Mouse (Mus musculus) limb, embryonic 14.5 days (tissue): ENCODE measurements around the gene Cops7a. TPM values are rescaled to one million over a fixed set of nuclear protein-coding genes. Genes with fewer than 3 reads are reported as not detected.

Experiments
- ATAC-seq: fragments of 200-750 bp; cut with Nextera tagmentation; 2 replicates; pipeline ENCODE4 v1.8.0; 2017; ENCODE audit warnings: low read depth, moderate number of reproducible peaks, moderate TSS enrichment; ENCODE audit not compliant: low FRiP score
- DNase-seq: peaks from one replicate; pipeline ENCODE4 v3.0.0-alpha.2; 2015; ENCODE audit warnings: low spot score
- H3K27ac ChIP-seq: fragments of 300-500 bp; sonication (generic); replicated peaks from 2 replicates; pipeline ENCODE4 v1.5.1; 2014; ENCODE audit warnings: low read depth, mild to moderate bottlenecking, low read length, moderate library complexity, mixed read lengths
- H3K27me3 ChIP-seq: fragments of 300-500 bp; sonication (generic); 2 replicates; pipeline ENCODE4 v1.6.1; 2014; ENCODE audit warnings: low read length, mixed read lengths; ENCODE audit not compliant: control insufficient read depth, insufficient read depth
- H3K36me3 ChIP-seq: fragments of 300-500 bp; sonication (generic); 2 replicates; pipeline ENCODE4 v1.6.1; 2014; ENCODE audit warnings: mild to moderate bottlenecking, low read length, moderate library complexity, mixed read lengths; ENCODE audit not compliant: control insufficient read depth, insufficient read depth
- H3K4me1 ChIP-seq: fragments of 300-500 bp; sonication (generic); 2 replicates; pipeline ENCODE4 v1.6.1; 2014; ENCODE audit warnings: antibody characterized with exemption, low read length, mixed read lengths; ENCODE audit not compliant: control insufficient read depth, insufficient read depth
- H3K4me2 ChIP-seq: fragments of 300-500 bp; sonication (generic); replicated peaks from 2 replicates; pipeline ENCODE4 v1.6.1; 2014; ENCODE audit warnings: low read depth, mild to moderate bottlenecking, low read length, moderate library complexity; ENCODE audit not compliant: severe bottlenecking
- H3K4me3 ChIP-seq: fragments of 300-500 bp; sonication (generic); replicated peaks from 2 replicates; pipeline ENCODE4 v1.5.1; 2014; ENCODE audit warnings: low read length
- H3K9ac ChIP-seq: fragments of 300-500 bp; sonication (generic); 2 replicates; pipeline ENCODE4 v1.6.1; 2014; ENCODE audit warnings: mild to moderate bottlenecking, low read depth, low read length, moderate library complexity; ENCODE audit not compliant: severe bottlenecking
- H3K9me3 ChIP-seq: fragments of 300-500 bp; sonication (generic); 2 replicates; pipeline ENCODE4 v1.6.1; 2016; ENCODE audit warnings: low read length; ENCODE audit not compliant: control insufficient read depth
- POLR2A ChIP-seq: fragments of 200-500 bp; IDR thresholded peaks from 2 replicates; pipeline ENCODE4 v1.8.0; 2012; ENCODE audit warnings: inconsistent platforms, mild to moderate bottlenecking, moderate library complexity, borderline replicate concordance; ENCODE audit not compliant: insufficient read depth, insufficient read length; ENCODE audit errors: extremely low read depth
- WGBS: fragments of 180-500 bp; shearing (Covaris S2); extraction: QIAGEN DNeasy Blood & Tissue Kit; methylation state at CpG from one replicate; pipeline ENCODE4 v1.1.7; 2014; 5-methylcytosine and 5-hydroxymethylcytosine counted together
- polyA plus RNA-seq, 2 experiments: library from polyadenylated mRNA; depleted of rRNA in 1 of 2; stranded (reverse) in 1 of 2; unstranded in 1 of 2; fragments of >200 nt; fragmentation: Nextera tagmentation in 1 of 2; extraction: Ambion mirVana in 1 of 2; gene quantifications; 2 replicates each; pipeline versions ENCODE4 v1.2.1 to v1.2.3; 2012 to 2014

Cops7a gene
- polyA plus RNA-seq, 2 experiments: 137 to 215 TPM

DNA sequence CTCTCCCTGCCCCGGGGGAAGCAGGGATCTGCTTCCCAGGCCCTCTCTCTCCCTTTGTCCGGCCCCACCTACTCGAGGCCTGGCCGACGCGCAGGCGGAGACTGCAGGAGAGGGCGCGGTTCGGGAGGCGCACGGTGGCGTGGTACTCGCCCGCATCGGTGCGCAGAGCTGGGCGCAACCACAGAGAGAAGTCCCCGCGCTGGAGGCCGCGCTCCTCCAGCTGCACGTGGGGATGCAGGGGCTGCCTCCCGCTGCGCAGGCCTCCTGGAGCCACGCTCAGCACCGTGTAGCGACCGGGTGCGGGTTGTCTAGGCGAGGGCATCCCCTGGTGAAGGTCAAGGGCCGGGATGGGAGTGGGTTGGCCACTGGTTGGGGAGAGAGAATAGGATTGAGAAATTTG, 55.3 kb downstream of the Cops7a start:
- Histone ChIP-seq H3K4me1 (peaks cover 15% of the 10 kb centered on the region), H3K9ac (peak overlapping the region; percentile 38), H3K4me2 (peak overlapping the region; percentile 43), H3K27me3 (no peaks in the 10 kb centered on the region), H3K36me3 (peaks cover 26% of the 10 kb centered on the region), H3K27ac (no peak overlapping the region), H3K9me3 (no peaks in the 10 kb centered on the region), H3K4me3 (peak overlapping the region; percentile 13)
- no peak for DNase-seq
- no peak for ATAC-seq
- 0 out of 2 replicates have a peak, but pooled peaks have one; percentile 18 for TF ChIP-seq POLR2A
- 5% methylated on average over 28 of the region's 32 CpGs for WGBS

Other genes with a start within 250 kb of the Cops7a start
- 9.4 and 9.6 TPM in 2 replicates for gene Ptpn6, start 226.8 kb downstream of the Cops7a start, polyA plus RNA-seq (2012; rRNA removed)
- gene Ptpn6, start 226.8 kb downstream of the Cops7a start, polyA plus RNA-seq (2014; fragmentation: Nextera tagmentation; extraction: Ambion mirVana): 13.9 and 14.2 TPM in 2 replicates
- 285 and 290 TPM in 2 replicates for gene Grcc10, start 224.2 kb downstream of the Cops7a start, polyA plus RNA-seq (2012; rRNA removed)
- 438 and 458 TPM in 2 replicates for gene Grcc10, start 224.2 kb downstream of the Cops7a start, polyA plus RNA-seq (2014; fragmentation: Nextera tagmentation; extraction: Ambion mirVana)
- gene Gm45234, start 209.5 kb downstream of the Cops7a start, polyA plus RNA-seq (2012; rRNA removed): not detected in 2 replicates
- not detected in 2 replicates for gene Gm45234, start 209.5 kb downstream of the Cops7a start, polyA plus RNA-seq (2014; fragmentation: Nextera tagmentation; extraction: Ambion mirVana)
- 102 and 141 TPM in 2 replicates for gene Atn1, start 209.0 kb downstream of the Cops7a start, polyA plus RNA-seq (2012; rRNA removed)
- gene Atn1, start 209.0 kb downstream of the Cops7a start, polyA plus RNA-seq (2014; fragmentation: Nextera tagmentation; extraction: Ambion mirVana): 14.6 and 19.4 TPM in 2 replicates
- 21.7 and 25.3 TPM in 2 replicates for gene Eno2, start 195.9 kb downstream of the Cops7a start, polyA plus RNA-seq (2012; rRNA removed)
- 6.0 and 10.2 TPM in 2 replicates for gene Eno2, start 195.9 kb downstream of the Cops7a start, polyA plus RNA-seq (2014; fragmentation: Nextera tagmentation; extraction: Ambion mirVana)
- 1.1 TPM in 2 replicates for gene Lrrc23, start 185.8 kb downstream of the Cops7a start, polyA plus RNA-seq (2012; rRNA removed)
- gene Lrrc23, start 185.8 kb downstream of the Cops7a start, polyA plus RNA-seq (2014; fragmentation: Nextera tagmentation; extraction: Ambion mirVana): 0.88 and 1.2 TPM in 2 replicates
- gene Spsb2, start 156.9 kb downstream of the Cops7a start, polyA plus RNA-seq (2012; rRNA removed): 9.8 and 11.1 TPM in 2 replicates
- gene Spsb2, start 156.9 kb downstream of the Cops7a start, polyA plus RNA-seq (2014; fragmentation: Nextera tagmentation; extraction: Ambion mirVana): 8.9 and 10.8 TPM in 2 replicates
- 636 and 744 TPM in 2 replicates for gene Tpi1, start 151.2 kb downstream of the Cops7a start, polyA plus RNA-seq (2012; rRNA removed)
- 808 and 825 TPM in 2 replicates for gene Tpi1, start 151.2 kb downstream of the Cops7a start, polyA plus RNA-seq (2014; fragmentation: Nextera tagmentation; extraction: Ambion mirVana)
- 105 and 119 TPM in 2 replicates for gene Usp5, start 136.1 kb downstream of the Cops7a start, polyA plus RNA-seq (2012; rRNA removed)
- gene Usp5, start 136.1 kb downstream of the Cops7a start, polyA plus RNA-seq (2014; fragmentation: Nextera tagmentation; extraction: Ambion mirVana): 115 and 120 TPM in 2 replicates
- 141 and 164 TPM in 2 replicates for gene Cdca3, start 136.0 kb downstream of the Cops7a start, polyA plus RNA-seq (2012; rRNA removed)
- 128 and 146 TPM in 2 replicates for gene Cdca3, start 136.0 kb downstream of the Cops7a start, polyA plus RNA-seq (2014; fragmentation: Nextera tagmentation; extraction: Ambion mirVana)
- 1.9 and 2.3 TPM in 2 replicates for gene Gnb3, start 125.3 kb downstream of the Cops7a start, polyA plus RNA-seq (2012; rRNA removed)
- 1.6 and 1.8 TPM in 2 replicates for gene Gnb3, start 125.3 kb downstream of the Cops7a start, polyA plus RNA-seq (2014; fragmentation: Nextera tagmentation; extraction: Ambion mirVana)
- gene P3h3, start 107.8 kb downstream of the Cops7a start, polyA plus RNA-seq (2012; rRNA removed): 339 and 401 TPM in 2 replicates
- 57.5 and 67.6 TPM in 2 replicates for gene P3h3, start 107.8 kb downstream of the Cops7a start, polyA plus RNA-seq (2014; fragmentation: Nextera tagmentation; extraction: Ambion mirVana)
- 7.5 and 10.8 TPM in 2 replicates for gene Gpr162, start 101.6 kb downstream of the Cops7a start, polyA plus RNA-seq (2012; rRNA removed)
- gene Gpr162, start 101.6 kb downstream of the Cops7a start, polyA plus RNA-seq (2014; fragmentation: Nextera tagmentation; extraction: Ambion mirVana): 2.1 and 2.3 TPM in 2 replicates
- gene Cd4, start 77.3 kb downstream of the Cops7a start, polyA plus RNA-seq (2012; rRNA removed): 0.23 and 0.26 TPM in 2 replicates
- 0.10 and 0.51 TPM in 2 replicates for gene Cd4, start 77.3 kb downstream of the Cops7a start, polyA plus RNA-seq (2014; fragmentation: Nextera tagmentation; extraction: Ambion mirVana)
- gene Lag3, start 53.8 kb downstream of the Cops7a start, polyA plus RNA-seq (2012; rRNA removed): 2.3 and 3.2 TPM in 2 replicates
- gene Lag3, start 53.8 kb downstream of the Cops7a start, polyA plus RNA-seq (2014; fragmentation: Nextera tagmentation; extraction: Ambion mirVana): 2.0 and 2.6 TPM in 2 replicates
- 1,126 and 1,778 TPM in 2 replicates for gene Ptms, start 45.4 kb downstream of the Cops7a start, polyA plus RNA-seq (2012; rRNA removed)
- gene Ptms, start 45.4 kb downstream of the Cops7a start, polyA plus RNA-seq (2014; fragmentation: Nextera tagmentation; extraction: Ambion mirVana): 306 and 353 TPM in 2 replicates
- gene Mlf2, start 34.2 kb downstream of the Cops7a start, polyA plus RNA-seq (2012; rRNA removed): 407 and 471 TPM in 2 replicates
- 355 and 380 TPM in 2 replicates for gene Mlf2, start 34.2 kb downstream of the Cops7a start, polyA plus RNA-seq (2014; fragmentation: Nextera tagmentation; extraction: Ambion mirVana)
- gene Pianp, start 31.2 kb upstream of the Cops7a start, polyA plus RNA-seq (2012; rRNA removed): 35.2 and 44.6 TPM in 2 replicates
- 20.0 and 20.3 TPM in 2 replicates for gene Pianp, start 31.2 kb upstream of the Cops7a start, polyA plus RNA-seq (2014; fragmentation: Nextera tagmentation; extraction: Ambion mirVana)
- 103 and 130 TPM in 2 replicates for gene Zfp384, start 43.6 kb upstream of the Cops7a start, polyA plus RNA-seq (2012; rRNA removed)
- 12.4 and 14.6 TPM in 2 replicates for gene Zfp384, start 43.6 kb upstream of the Cops7a start, polyA plus RNA-seq (2014; fragmentation: Nextera tagmentation; extraction: Ambion mirVana)
- 143 TPM in 2 replicates for gene Ing4, start 74.2 kb upstream of the Cops7a start, polyA plus RNA-seq (2012; rRNA removed)
- gene Ing4, start 74.2 kb upstream of the Cops7a start, polyA plus RNA-seq (2014; fragmentation: Nextera tagmentation; extraction: Ambion mirVana): 122 and 131 TPM in 2 replicates
- 28.9 and 31.3 TPM in 2 replicates for gene Acrbp, start 84.2 kb upstream of the Cops7a start, polyA plus RNA-seq (2012; rRNA removed)
- gene Acrbp, start 84.2 kb upstream of the Cops7a start, polyA plus RNA-seq (2014; fragmentation: Nextera tagmentation; extraction: Ambion mirVana): 9.4 and 13.9 TPM in 2 replicates
- 3.9 and 5.0 TPM in 2 replicates for gene Lpar5, start 102.4 kb upstream of the Cops7a start, polyA plus RNA-seq (2012; rRNA removed)
- gene Lpar5, start 102.4 kb upstream of the Cops7a start, polyA plus RNA-seq (2014; fragmentation: Nextera tagmentation; extraction: Ambion mirVana): 2.5 and 4.0 TPM in 2 replicates
- gene Chd4, start 130.4 kb upstream of the Cops7a start, polyA plus RNA-seq (2012; rRNA removed): 75.0 and 89.7 TPM in 2 replicates
- gene Chd4, start 130.4 kb upstream of the Cops7a start, polyA plus RNA-seq (2014; fragmentation: Nextera tagmentation; extraction: Ambion mirVana): 78.6 and 81.8 TPM in 2 replicates
- 43.7 and 48.5 TPM in 2 replicates for gene Nop2, start 166.4 kb upstream of the Cops7a start, polyA plus RNA-seq (2012; rRNA removed)
- gene Nop2, start 166.4 kb upstream of the Cops7a start, polyA plus RNA-seq (2014; fragmentation: Nextera tagmentation; extraction: Ambion mirVana): 54.2 TPM in 2 replicates
- gene Iffo1, start 179.7 kb upstream of the Cops7a start, polyA plus RNA-seq (2012; rRNA removed): 64.7 and 78.6 TPM in 2 replicates
- gene Iffo1, start 179.7 kb upstream of the Cops7a start, polyA plus RNA-seq (2014; fragmentation: Nextera tagmentation; extraction: Ambion mirVana): 25.9 and 34.1 TPM in 2 replicates
- 3,758 and 4,454 TPM in 2 replicates for gene Gapdh, start 200.9 kb upstream of the Cops7a start, polyA plus RNA-seq (2012; rRNA removed)
- 1,656 and 1,691 TPM in 2 replicates for gene Gapdh, start 200.9 kb upstream of the Cops7a start, polyA plus RNA-seq (2014; fragmentation: Nextera tagmentation; extraction: Ambion mirVana)
- 250 and 270 TPM in 2 replicates for gene Ncapd2, start 226.2 kb upstream of the Cops7a start, polyA plus RNA-seq (2012; rRNA removed)
- 82.9 and 96.9 TPM in 2 replicates for gene Ncapd2, start 226.2 kb upstream of the Cops7a start, polyA plus RNA-seq (2014; fragmentation: Nextera tagmentation; extraction: Ambion mirVana)
- 56.5 and 75.0 TPM in 2 replicates for gene Mrpl51, start 226.3 kb upstream of the Cops7a start, polyA plus RNA-seq (2012; rRNA removed)
- gene Mrpl51, start 226.3 kb upstream of the Cops7a start, polyA plus RNA-seq (2014; fragmentation: Nextera tagmentation; extraction: Ambion mirVana): 189 and 199 TPM in 2 replicates